Mouse (Mus musculus) layer of hippocampus, postnatal 10 days (tissue): ENCODE measurements around the gene Llph. TPM values are rescaled to one million over a fixed set of nuclear protein-coding genes. Genes with fewer than 3 reads are reported as not detected.

ENCODE experiments used
- DNase-seq, 2 experiments: peaks; one replicate each; pipeline ENCODE4 v3.0.0; 2021; ENCODE audit warnings: low spot score in 2 of 2
- total RNA-seq, 2 experiments: library from RNA; stranded (reverse); gene quantifications; 2 replicates each; pipeline ENCODE4 v1.2.3; 2021

The Llph gene
- total RNA-seq, 2 experiments from 2014 or later: 21.5 to 24.2 TPM

DNA sequence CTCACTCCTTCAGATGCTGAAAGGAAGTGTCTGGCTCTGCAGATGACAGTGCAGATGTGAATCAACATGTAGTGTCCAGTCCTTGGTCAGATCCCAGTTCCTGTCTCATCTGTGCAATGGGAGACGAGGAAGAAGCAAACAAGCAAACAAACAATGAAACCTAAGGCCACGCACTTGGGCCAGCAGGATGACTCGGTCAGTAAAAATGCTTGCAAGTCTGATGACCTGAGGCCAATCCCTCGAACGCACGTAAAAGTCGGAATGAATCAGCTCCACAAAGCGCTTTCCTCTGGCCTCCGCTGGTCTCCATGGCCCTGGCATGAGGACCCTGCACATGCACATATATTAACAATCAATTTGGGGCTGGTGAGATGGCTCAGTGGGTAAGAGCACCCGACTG is 7.9 kb upstream of the Llph start:
- DNase-seq: no peak

DNA sequence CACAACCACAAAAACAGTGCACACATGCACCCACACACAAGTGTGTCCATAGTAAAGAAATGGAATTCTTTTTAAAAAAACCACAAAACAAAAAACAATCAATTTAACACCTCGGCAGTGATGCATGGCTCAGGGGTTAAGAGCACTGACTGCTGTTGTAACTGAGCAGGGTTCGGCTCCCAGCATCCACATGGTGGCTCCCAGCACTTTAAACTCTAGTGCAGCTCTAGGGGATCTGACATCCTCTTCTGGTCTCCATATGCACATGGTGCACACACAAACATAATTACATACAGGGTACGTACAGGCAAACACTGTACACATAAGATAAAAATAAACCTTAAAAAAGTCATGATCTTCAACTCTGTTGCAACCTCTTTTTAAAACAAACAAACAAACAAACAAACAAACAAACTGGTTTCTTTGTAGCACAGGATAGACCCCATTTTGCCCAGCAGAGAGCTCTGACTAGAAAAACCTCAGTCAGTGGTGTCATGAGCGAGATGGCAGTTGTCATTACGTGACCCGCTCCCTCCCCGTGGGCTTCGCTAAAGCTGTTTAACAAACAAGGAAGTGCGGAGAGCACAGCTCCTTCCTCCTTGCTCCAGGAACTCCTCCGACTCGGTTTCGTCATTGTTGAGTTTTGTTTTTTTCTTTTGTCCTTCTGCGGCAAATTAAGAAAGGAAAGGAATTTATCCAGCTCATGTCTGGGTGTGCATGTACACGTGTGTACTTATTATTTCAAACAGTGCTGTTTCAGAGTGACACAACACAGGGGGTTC is 7.1 kb upstream of the Llph start:
- DNase-seq: no peak

DNA sequence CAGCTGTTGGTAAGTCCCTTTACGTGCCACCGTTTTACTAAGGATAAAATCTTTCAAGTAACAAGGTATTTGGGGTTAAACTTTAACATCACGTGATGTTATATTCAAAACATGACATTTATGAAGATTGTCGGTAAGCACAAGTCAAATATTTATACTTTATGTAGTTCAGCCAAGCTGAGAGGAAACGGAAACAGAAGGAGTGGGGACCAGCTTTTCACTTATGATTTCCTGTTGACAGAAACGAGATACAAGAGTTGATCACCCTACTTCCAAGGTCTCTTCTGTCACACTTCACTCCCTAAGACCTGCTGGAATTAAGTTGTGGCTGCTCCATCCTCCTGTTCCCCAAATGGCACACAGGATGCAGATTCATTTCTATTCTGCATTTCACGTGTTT is 6.1 kb upstream of the Llph start:
- no peak for DNase-seq

DNA sequence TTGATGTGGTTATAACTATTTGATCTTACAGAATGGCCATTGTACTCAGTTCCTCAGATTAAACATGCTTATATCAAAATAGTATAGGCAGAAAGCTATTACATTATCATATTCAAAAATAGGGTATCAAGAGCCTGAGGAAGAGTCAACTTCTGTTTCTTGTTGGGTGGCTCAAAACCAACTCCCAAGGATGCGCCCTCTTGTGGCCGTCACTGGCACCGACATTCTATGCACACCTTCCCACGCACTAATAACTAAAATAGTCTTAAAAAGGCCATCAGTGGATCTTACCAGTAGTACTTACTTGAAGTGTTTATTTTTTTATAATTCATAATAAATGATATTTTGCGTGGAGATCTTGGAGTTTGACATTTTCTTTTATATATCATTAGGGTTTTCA is 4.8 kb downstream of the Llph start:
- peak; percentile 62 to 66 for DNase-seq

DNA sequence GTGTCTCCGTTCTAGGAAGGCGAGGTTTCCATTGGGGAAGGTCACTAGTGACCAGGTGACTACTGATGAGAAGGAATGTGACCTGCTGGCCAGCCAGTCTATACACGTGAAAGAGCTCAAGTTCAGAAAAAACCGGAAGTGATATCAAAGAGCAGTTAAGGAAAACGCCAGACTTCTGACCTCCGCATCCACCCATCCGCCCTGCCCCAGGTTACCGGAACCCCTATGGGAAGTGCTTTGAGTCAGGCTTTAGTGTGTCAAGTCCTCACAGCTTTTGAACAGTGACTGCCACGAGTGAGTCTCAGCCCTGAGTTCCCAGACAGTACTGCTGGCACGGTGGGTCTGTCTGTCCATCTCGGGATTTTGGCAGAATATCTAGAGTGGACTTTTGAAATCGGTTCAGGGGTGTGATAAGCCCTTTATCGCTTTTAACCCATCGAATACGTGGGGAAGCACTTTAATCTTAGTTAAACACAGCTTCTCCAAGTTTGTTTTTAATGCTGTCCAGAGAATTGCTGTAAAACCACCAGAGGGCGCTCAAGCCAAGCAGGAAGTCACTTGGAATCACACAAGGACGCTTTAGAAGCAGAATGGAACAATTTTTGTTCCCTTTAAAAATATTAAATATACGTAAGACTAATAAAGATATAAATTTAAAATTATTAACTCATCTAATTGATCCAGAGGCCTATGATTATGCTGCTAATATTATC is 6.9 kb downstream of the Llph start:
- DNase-seq: peak; percentile 72 to 77

DNA sequence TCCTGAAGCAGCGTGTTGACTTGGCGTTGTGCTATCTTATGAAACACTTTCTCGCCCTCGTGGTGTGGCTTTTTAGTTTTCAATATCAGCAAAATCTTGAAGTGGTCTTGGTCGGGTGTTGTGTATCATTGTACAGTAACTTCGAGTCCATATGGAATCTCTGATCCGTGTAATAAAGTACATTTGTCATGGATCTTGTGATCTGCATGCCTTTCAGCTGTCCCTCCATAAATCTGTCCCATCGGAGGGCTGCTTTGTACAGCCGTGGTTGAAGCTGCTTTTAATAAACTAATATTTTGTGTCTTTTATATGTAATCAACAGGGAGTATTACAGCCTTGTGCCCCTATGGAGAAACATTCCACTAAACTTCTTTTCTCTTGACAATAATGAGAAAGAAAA is 10.0 kb downstream of the Llph start:
- DNase-seq: no peak

DNA sequence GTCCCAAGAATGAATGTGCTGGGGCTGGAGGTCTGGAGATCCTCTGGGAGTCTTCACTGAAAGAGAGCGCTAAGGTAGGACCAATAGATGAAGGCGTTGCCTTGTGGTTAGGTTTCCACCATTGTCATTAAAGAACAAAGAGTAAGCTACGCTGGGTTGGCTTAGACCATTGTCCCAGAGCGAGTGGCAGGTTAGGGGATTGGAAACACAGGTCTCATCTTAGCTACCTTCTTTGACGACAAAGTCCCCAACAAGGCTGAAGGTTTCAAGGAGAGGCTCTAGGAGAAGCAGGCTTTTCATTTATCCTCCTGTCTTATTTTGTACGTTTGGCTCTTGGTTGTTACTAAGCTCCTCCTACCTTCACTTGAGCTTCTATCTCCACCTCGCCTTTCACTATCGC is 11.4 kb downstream of the Llph start:
- no peak for DNase-seq

DNA sequence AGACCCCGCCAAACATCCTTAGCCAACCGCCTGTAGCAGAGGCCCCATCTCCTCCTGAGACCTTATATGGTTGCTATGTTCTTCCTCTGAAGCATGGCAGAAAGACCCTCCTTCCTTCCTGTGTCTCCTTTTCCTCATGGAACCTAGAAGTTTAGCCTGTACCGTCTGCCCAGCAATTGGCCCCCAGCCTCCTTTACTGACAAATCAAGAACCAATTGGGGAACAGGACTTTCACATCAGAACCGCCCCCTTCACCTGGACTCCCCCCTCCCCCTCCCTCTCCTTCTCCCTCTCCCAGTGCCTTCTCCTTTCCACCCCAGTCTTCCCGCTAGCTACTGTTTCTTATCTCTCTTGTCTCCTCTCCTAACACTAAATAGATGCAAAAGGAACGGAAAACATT is 12.6 kb downstream of the Llph start:
- DNase-seq: no peak

DNA sequence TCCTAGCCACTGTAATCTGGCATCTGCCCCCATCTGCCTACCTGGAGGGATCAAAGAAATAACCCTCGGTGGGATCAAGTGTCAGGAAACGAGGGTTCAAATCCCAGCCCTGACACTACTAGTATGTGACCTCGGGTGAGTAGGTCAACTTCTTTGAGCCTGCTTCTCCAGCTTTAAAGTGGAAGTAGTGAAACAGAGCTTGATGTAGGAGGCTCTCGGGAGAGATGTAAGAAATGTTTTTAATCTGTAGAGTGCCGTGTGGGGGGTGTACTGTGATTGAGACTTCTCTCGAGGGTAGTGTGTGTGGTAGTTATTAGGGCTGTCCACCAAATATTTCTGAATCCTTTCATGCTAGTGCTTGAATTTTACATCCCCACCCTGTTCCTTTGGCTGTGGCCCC is 15.6 kb downstream of the Llph start:
- DNase-seq: no peak

DNA sequence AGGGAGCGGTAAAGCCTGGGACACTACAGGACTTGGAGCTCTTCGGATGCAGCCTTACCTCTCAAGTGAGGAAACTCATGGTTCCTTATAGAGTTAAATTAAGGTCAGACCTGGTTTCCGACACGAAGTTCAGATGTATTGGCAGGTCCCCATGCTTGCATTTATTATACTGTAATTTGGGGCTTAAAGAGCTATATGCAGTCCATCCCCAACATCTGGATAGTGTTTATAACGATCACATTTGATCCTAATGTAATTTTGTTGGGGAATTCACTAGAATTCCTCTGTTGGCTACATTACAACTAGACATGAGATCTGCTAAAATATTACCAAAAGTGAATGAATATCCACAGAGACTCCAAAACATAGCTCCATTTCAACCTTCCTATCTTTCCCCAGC is 18.8 kb downstream of the Llph start:
- no peak for DNase-seq

DNA sequence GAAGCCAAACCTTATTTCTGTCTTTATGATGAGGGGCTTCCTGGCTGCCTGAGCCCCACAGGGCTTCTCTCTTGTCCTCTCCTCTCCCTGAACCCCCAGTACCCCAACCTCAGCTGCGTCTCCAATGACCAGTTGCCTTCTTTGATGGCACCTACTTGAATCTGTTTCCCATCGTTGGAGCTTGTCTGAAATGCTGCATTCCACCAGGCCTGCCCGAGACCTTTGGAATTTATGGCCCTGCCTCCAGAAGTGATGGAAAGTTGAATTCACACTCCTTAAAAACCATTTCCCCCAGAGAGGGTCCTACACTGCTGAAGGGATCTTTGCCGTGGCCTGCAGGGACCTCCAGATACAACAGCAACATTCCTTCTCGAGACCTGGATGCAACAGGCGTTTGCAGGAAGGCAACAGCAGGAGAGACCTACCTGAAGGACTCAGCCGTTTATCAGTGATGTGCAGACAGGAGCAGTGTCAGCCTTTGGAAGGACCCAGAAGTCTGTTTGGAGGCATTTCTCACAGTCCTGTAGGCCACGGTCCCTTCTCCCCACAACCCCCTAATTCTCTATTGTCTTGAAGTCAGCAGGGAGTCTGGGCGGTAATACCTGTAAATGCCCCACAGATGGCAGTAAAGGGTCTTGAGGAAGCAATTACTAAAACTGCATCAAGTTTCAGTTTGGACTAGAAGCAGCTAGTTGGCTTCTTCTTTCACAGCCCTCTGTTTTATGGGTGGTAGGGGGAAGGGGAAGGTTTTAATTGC is 20.3 kb downstream of the Llph start:
- DNase-seq: peak; percentile 36 to 59

DNA sequence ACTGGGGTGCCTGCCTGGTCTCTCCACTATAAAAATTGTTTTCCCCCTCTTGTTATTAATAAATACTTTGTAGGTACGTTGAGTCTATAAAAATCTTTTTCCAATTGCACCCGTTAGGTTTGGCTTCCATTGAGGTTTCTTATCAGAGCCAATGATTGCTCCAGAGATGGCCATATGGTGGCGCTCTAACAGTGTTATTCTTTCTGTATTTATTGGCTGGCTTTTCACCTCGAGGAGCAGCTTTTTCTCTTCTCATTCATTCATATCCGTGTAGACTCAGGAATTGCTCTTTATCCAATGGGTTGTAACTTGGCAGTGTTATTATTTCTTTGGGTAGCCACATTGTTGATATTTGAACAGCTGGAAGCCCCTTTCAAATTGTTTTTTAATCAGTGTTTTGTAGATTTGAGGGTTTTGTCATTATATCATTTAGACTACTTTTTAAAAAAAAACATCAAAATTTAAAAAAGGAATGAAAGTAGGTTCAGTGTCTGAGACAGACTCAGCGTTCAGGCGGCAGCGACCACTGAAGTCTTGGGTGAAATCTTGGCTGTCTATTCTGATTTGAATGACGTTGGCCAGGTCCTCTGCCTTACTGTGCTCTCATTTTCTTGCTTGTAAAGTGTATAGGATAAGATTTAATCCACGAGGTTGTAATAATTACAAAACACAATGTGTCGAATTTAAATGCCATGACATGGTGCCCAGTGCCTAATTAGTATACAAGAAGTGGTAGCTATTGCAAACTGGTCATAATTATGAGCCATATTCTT is 24.2 kb downstream of the Llph start:
- DNase-seq: no peak

DNA sequence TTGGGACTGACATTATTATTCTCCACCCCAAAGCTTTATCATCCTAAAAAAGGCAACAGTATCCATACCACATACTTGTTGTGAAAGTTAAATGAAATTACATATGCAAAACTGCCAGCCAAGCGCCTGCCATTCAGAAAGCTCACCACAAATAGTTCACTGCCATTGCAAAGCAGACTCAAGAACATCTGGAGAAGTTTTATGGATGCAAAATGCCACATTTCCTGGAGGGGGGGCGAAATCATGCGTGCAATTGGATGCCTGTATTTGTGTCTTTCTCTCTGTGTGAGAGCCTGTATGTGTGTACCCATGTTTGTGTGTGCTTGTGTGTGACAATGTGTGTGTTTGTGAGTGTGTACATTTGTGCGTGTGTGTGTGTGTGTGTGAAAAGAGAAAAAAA is 24.9 kb downstream of the Llph start:
- DNase-seq: no peak

DNA sequence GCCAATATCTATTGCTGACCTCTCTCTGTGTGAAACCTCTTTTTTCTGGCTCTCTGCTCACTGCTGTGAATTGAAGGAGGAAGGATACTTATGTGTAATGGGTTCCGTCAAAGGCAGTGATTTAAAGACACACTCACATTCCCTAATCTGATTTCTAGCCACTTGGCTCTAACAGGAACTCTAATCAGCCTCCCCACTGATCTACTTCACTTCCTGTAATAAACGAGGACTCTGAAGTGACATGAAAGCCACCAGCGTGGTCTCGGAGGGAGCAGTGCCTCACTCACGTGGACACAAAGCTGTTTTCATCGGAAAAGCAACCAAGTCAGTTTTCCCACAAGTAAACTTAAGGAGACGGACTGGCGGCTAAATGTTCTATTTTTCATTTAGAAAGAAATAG is 25.9 kb downstream of the Llph start:
- DNase-seq: no peak

DNA sequence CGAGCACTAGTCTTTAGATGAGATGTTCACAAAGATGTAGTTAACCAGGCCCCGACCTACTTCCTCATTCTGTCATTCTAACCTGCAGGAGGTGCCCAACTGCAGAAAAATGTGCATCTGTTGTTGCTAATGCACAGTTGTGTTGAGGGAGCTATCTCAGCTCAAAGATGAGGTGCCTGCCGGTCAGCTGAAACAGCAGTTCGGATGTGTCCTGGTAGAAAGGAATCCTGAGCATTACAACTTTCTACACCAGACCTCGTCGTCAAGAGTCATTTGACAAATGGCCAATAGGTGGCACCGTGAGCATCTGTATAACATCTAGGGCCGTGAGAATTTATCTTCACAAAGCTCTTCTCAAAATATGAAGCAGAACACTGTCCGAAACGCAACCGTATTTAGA is 30.4 kb downstream of the Llph start:
- DNase-seq: peak; percentile 41 to 55

DNA sequence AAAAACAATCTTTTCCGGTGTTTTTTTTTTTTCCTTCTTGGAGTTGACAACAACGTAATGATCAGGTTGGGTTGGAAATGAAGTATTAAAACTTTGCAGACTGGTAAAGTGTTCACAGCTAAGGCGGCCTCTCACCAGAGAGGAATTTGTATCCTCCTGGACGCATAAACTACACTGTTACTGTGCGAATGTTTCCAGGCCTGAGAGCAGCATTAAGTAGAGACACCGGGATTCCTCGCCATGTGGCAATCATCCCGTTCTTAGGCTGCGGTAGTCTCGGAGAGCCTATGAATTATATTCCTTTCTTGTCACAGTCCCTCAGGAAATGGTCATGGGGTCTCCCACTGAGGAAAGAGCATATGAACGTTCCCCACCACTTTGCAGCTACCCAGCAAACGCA is 40.9 kb downstream of the Llph start:
- no peak for DNase-seq

DNA sequence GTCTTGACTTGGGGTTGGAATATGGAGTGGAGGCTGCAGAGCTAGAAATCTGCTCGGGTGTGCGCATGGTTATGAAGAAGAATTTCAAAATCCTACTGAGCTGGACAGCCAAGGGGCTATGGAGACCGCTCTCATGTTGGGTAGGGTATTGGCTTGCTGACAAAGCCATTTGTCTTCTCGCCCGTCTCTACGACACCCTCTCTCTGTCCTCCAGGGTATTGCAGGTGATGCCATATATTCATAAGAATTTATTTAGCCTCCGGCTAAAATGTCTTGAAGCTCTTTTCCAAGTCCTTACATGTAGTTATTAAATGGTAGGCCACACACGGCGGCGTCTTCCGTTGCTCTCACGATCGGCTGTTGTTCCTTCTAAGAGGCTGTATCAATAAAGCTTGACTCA is 43.1 kb downstream of the Llph start:
- DNase-seq: no peak

DNA sequence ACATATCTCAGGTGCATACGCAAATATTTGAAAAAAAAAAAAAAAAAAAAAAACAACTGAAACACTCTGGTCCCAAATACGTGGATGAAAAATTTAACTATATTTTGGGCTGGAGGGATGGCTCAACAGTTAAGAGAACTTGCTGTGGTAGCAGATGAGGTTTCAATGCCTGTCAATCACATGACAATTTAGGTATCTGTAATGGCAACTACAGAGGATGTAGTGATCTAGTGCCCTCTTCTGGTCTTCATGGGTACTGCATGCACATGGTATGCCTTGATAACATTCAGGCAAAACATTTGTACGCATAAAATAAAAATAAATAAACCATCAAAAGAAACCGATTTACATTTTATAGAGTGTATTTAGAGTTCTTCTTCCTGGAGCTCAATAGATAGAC is 43.9 kb downstream of the Llph start:
- peak; percentile 46 to 49 for DNase-seq

DNA sequence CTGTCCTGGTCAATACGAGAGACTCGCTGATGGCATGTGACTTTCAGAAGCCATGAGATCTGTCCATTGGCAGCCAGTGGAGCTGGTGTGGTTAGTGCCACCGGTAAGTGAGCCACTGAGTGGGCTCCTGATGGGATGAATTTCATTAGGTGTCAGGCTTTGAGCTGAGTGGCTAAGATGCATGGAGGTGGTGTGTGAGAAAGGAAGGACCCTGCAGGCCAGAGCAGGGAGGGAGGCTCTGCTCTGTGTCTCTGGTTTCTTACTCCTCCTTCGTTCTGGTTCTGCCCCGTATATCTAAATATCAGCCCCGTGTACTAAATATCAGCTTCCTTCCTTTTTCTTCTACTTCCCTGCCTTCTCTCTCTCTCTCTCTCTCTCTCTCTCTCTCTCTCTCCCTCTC is 44.4 kb downstream of the Llph start:
- DNase-seq: no peak

DNA sequence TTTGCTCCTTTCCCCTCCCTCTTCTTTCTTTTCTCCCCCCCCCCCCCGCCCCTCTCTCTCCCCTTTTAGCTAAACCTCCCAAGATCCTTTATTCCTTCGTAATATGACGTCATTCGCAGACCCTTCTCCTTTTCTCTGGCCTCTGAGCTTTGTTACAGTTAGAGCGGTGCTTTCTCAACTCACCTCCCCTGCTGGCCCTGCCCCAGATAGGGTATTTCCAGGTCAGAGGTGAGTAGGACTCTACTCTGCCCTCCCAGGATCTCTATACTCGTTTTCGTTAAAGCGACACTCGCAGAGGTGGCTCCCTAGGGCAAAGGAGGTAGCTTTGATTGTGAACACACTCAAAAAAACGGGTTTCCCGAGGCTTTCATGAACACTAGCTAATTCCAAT is 45.0 kb downstream of the Llph start:
- DNase-seq: no peak

DNA sequence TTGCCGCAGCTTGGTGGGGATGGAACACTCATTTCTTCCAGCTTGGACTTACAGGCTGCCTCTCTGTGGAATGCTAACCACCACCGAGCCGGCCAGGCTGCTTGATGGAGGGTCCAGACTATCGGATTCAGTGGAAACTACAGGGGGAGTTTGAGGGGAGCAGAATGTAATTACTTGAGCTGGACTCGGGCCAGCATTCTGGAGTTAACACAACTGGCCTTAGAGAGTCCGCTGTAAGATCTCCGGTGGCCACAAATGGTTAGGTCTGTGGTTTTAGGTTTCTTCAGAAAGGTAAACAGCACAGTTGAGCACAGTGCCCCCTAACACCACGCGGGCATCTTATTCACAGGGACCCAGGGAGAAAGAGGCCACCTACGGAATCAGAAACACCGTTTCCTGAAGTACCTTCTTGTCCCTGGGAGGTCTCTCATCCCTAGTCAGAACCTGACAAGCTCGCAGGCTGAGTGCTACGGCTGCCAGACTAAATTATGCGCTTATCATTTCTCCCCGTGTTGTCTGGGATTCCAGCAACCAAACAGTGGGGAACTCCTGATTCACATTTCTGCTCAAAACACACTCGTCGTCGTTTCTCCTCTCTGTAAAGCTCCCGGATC is 45.5 kb downstream of the Llph start:
- no peak for DNase-seq
